ENCODE assay signal across 28 mouse cellular contexts in genomic region chr7:124668058-124668457, GRCm38 (mm10).
"Had no signal": no experiment of that assay in that cellular context is flagged by ENCODE, and none has a peak within 500 bp of the region (broad histone marks: within the 10 kb centered on the region; RNA-seq: fewer than 3 reads in every experiment).

No protein-coding gene starts in this region.

- H3K4me3 ChIP-seq: gastrocnemius, adult 2 months; heart, embryonic 13.5 days; heart, embryonic 15.5 days; hindbrain, embryonic 10.5 days; hindbrain, embryonic 12.5 days; intestine, embryonic 15.5 days; layer of hippocampus, adult 2 months; left cerebral cortex, adult 2 months; limb, embryonic 13.5 days; liver, embryonic 13.5 days had no signal

- H3K27me3 ChIP-seq: heart, embryonic 15.5 days; hindbrain, embryonic 12.5 days; intestine, embryonic 15.5 days; liver, embryonic 13.5 days had no signal

- H3K27ac ChIP-seq: gastrocnemius, adult 2 months; heart, embryonic 13.5 days; heart, embryonic 15.5 days; hindbrain, embryonic 10.5 days; hindbrain, embryonic 12.5 days; hindbrain, embryonic 14.5 days; intestine, embryonic 15.5 days; layer of hippocampus, adult 2 months; left cerebral cortex, adult 2 months; limb, embryonic 13.5 days; liver, embryonic 13.5 days had no signal

- H3K9me3 ChIP-seq: heart, embryonic 13.5 days; heart, embryonic 15.5 days; hindbrain, embryonic 10.5 days; hindbrain, embryonic 12.5 days; intestine, embryonic 15.5 days; limb, embryonic 13.5 days; liver, embryonic 13.5 days had no signal

- H3K4me1 ChIP-seq: intestine, embryonic 15.5 days; liver, embryonic 13.5 days had no signal

- ATAC-seq: hindbrain, embryonic 16.5 days; inflammation-experienced regulatory T-cells, adult 6 months; intestine, embryonic 15.5 days; intestine, postnatal 0 days had no signal

- H3K9ac ChIP-seq: heart, embryonic 13.5 days; heart, embryonic 15.5 days; hindbrain, embryonic 12.5 days; hindbrain, embryonic 14.5 days; intestine, embryonic 15.5 days; limb, embryonic 13.5 days; liver, embryonic 13.5 days had no signal

- H3K36me3 ChIP-seq: heart, embryonic 13.5 days; heart, embryonic 15.5 days; hindbrain, embryonic 10.5 days; hindbrain, embryonic 12.5 days; intestine, embryonic 15.5 days; limb, embryonic 13.5 days; liver, embryonic 13.5 days had no signal

- H3K4me2 ChIP-seq: heart, embryonic 11.5 days; heart, embryonic 13.5 days; heart, embryonic 15.5 days; hindbrain, embryonic 12.5 days; hindbrain, embryonic 14.5 days; intestine, embryonic 15.5 days; limb, embryonic 13.5 days; liver, embryonic 11.5 days; liver, embryonic 13.5 days had no signal

- DNase-seq: gastrocnemius, adult 2 months; gastrocnemius, postnatal 10 days; gastrocnemius, postnatal 25 days; heart, adult 18-20 months; heart, postnatal 10 days; heart, postnatal 4 days; kidney, adult 18-20 months; kidney, adult 8-10 months; kidney, postnatal 10 days; kidney, postnatal 25 days; kidney, postnatal 4 days; layer of hippocampus, postnatal 36 days; liver; liver, embryonic 13.5 days had no signal
